Mouse (Mus musculus): ENCODE measurements around the gene Etl4.

- no peak for TF ChIP-seq CTCF (IDR thresholded peaks at IDR 0.05 in 2 of 3, conservative IDR thresholded peaks at IDR 0.05 in 1 of 3; ENCODE audit: control insufficient read depth in 1 of 3, insufficient read depth in 1 of 3, low read depth in 2 of 3, low read length in 3 of 3, poor library complexity in 1 of 3, severe bottlenecking in 1 of 3)
- no peak for TF ChIP-seq POLR2A (IDR thresholded peaks at IDR 0.05; ENCODE audit: control insufficient read depth in 1 of 2, insufficient read depth in 1 of 2, low read depth in 1 of 2, low read length in 2 of 2, poor library complexity in 1 of 2)
- TF ChIP-seq MYC (IDR thresholded peaks at IDR 0.05; ENCODE audit: low read depth, low read length), result no peak
These were observed 222.2 kb downstream of the Etl4 start for GRCm38 (mm10) chr2:20131792-20132191.
